ENCODE assay signal across 8 mouse cellular contexts in the genomic region with DNA sequence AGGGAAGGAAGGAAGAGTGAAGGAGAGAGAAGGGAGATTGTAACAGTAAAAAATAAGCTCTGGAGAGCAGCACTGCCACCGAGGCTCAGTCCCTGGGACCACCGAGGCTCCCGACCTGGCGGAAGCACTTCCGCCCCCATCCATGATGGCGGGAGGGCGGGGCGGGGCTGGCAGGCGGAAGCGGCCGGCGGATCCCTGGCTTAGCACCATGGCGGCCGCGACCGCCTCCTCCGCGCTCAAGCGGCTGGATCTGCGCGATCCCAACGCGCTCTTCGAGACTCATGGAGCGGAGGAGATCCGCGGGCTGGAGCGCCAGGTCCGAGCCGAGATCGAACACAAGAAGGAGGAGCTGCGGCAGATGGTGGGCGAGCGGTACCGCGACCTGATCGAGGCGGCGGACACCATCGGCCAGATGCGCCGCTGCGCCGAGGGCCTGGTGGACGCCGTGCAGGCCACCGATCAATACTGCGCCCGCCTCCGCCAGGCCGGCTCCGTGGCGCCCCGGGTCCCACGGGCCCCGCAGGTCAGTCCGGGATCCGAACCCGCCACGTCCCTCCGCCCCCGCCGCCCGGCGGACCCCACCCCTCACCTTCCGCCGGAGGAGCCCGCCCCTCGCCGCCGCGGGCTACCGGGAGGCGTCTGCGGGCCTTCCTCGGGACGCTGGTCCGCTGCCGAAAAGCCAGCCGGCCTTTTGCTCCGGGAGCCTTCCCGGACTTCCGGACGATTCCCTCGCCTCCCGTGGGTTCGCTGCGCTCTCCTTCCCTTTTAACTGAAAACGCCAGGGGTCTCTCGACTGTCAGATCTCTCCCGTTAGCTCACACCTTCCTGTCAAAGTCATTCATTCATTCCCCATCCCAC. TPM values are rescaled to one million over a fixed set of nuclear protein-coding genes. Genes with fewer than 3 reads are reported as not detected.
DNase-seq lines count a peak whose midpoint lies in the region; ATAC-seq lines count a peak whose summit lies in the region.

A gene (minus strand): TSS at position 727 of the 858 bp plus-strand sequence.

- H3K27me3 ChIP-seq in hindbrain, embryonic 13.5 days, result 0 out of 2 replicates have a peak, but pooled peaks cover 4% of the 10 kb centered on the region

- H3K27ac ChIP-seq in hindbrain, embryonic 13.5 days, result peak within 1 kb of the TSS; percentile 96

- H3K36me3 ChIP-seq in hindbrain, embryonic 13.5 days, result peaks cover 30% of the 10 kb centered on the region

- H3K4me3 ChIP-seq in hindbrain, embryonic 13.5 days, result peak within 1 kb of the TSS; percentile 92

- peak; percentile 90 for DNase-seq in NIH3T3 (ENCODE audit: low read depth)
- DNase-seq in cerebellum, adult 8-10 months, result peak; percentile 66
- no peak for DNase-seq in frontal cortex, adult 2 months (ENCODE audit: extremely low spot score in 1 of 2, low spot score in 1 of 2)
- DNase-seq in layer of hippocampus, postnatal 36 days, result peak; percentile 66
- DNase-seq in lung, postnatal 4 days, result peak; percentile 79 to 81
- DNase-seq in retina, postnatal 7 days (ENCODE audit: low read depth, low spot score), result peak; percentile 64
- DNase-seq in urinary bladder, postnatal 14 days (ENCODE audit: low spot score), result peak; percentile 67

- H3K9me3 ChIP-seq in hindbrain, embryonic 13.5 days, result no peaks in the 10 kb centered on the region

- ATAC-seq in hindbrain, embryonic 13.5 days (ENCODE audit: low FRiP score), result peak; percentile 79

- under 1% methylated on average over 81 of the region's 91 CpGs for WGBS in hindbrain, embryonic 13.5 days

- H3K9ac ChIP-seq in hindbrain, embryonic 13.5 days, result peak within 1 kb of the TSS; percentile 98

- peak within 1 kb of the TSS; percentile 59 for H3K4me2 ChIP-seq in hindbrain, embryonic 13.5 days

- peaks cover 34% of the 10 kb centered on the region for H3K4me1 ChIP-seq in hindbrain, embryonic 13.5 days (replicated peaks)

RNA-seq across cellular contexts. Expression of the gene that starts here (rescaled TPM):
- polyA plus RNA-seq in frontal cortex, adult 2 months (2012; rRNA removed), result 11.2 and 12.3 TPM in 2 replicates
- 32.2 and 34.2 TPM in 2 replicates for polyA plus RNA-seq in hindbrain, embryonic 13.5 days (2015; fragmentation: Nextera tagmentation; extraction: Ambion mirVana)
- 10 to 100 TPM; 19.8 to 20.8 TPM for total RNA-seq in layer of hippocampus, postnatal 36 days (2021)

Comparison
In these comparisons a context has a peak if more than half of its experiments do, and no peak if none do; other contexts are left out.
1. DNase-seq: peak in NIH3T3 (single experiment), cerebellum, adult 8-10 months (single experiment), layer of hippocampus, postnatal 36 days (2 of 2), lung, postnatal 4 days (2 of 2), retina, postnatal 7 days (single experiment) and urinary bladder, postnatal 14 days (single experiment); none in frontal cortex, adult 2 months (0 of 2).